Mouse (Mus musculus) left cerebral cortex, postnatal 36 days (tissue): ENCODE measurements around the gene S1pr5. TPM values are rescaled to one million over a fixed set of nuclear protein-coding genes. Genes with fewer than 3 reads are reported as not detected.
"Not testable (repeated sequence)": the region's sequence is repeated elsewhere in the genome, so short reads cannot be mapped to it uniquely, and the experiment has no call there.

Experiments
- DNase-seq, 2 experiments: peaks; one replicate each; pipeline ENCODE4 v3.0.0; 2021 to 2022; ENCODE audit warnings: low spot score in 2 of 2, mixed read lengths in 1 of 2
- intact Hi-C: fragments of 180-260 bp; cut with DNase I; formaldehyde crosslinking; loops from one replicate; pipeline ENCODE4 v1.15.1; 2025
- total RNA-seq, 2 experiments: library from RNA; stranded (reverse); gene quantifications; 2 replicates each; pipeline ENCODE4 v1.2.3; 2021

Gene S1pr5
- total RNA-seq, 2 experiments from 2014 or later: 6.6 to 14.2 TPM

DNA sequence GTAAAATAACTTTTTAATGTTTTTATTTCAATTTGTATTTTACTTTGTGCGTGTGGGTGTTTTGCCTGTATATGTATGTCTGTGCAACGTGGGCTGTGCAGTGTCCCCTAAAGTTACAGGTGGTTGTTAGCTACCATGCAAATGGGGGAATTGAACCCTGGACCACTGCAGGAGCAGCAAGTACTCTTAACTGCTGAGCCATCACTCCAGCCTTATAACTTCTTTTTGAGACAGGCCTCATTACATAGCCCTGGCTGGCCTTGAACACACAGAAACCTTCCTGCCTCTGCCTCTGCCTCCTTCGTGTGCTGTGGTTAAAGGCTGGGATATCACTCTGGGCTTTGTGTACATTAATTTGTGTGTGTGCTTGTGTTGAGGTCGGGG is 8.8 kb downstream of the S1pr5 start:
- intact Hi-C loops: loop anchor here (2.0 kb wide), 1 partner anchor 25 kb away; the partner anchor contains the start of gene Atg4d
- no peak for DNase-seq

DNA sequence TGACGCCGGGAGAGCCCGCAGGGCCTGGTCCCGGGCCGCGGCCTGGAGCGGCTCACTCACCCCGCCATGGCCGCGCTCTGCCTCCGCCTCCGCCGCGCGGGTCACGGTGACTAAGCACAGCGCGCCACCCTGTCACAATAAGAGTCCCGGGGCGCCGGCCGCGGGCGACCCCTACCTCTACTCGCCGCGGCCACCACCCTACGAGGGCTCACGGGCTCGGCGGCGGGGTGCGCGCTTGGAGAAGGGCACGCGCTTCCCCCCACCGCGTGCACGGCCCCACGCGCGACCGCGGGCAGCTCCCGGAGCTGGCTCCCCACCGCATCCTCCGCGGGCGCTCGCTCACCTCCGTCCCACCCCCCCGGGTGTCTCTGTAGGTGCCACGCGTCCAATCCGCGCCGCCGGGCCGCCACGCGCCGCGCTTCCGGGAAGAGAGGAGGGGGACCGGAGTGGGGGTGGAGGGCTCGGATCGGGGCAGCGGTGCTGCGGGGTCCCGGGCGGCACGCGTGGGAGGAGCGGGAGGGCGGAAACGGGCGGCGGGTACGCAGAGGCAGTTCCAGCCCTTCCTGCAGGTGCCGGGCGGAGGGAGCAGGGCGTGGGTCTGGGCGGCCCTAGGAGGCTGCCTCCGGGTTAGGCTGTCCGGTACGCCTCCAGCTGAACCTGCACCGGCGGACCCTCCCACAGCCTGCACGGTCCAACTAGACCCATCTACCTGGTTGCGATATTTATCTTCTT is 9.3 kb downstream of the S1pr5 start, which contains the start of gene Keap1:
Gene Keap1, minus strand, starts transcription at position 629 of the 732 bp plus-strand sequence.
- intact Hi-C loops: loop anchor here (2.0 kb wide), 1 partner anchor 26 kb away; the partner anchor contains the start of gene Atg4d
- peak; percentile 77 to 83 for DNase-seq

DNA sequence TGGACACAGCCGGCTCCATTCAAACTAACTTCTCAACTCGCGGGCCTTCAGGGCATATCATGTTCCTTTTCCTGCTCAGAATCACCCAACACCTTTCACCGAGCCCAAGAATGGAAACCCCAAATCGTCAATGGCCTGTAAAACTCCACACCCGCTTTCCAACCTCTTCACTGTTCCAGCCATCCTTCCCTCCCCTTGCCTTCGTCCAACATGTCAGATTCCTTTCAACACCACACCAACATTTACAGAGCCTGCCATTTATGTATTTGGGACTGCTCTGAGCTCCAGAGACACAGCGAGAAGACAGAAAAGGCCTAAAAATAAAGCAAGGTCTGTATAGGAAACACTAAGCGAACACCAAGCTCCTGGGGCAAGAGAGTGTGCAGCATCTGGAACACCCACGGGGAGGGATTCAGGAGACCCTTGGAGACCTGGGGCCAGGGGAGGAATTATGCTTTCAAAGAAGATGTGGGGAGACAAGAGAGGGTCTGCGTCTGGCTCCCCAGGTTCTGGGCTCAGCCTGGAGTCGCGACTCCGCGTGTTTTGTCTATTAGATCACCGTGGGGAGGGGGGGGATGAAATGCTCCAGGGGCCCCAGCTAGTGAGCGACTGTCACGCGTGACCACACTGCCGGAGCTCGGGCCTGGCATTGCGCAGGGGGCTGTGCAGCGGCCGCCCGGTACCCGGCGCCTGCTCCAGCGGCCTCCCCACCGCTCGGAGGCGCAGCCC is 10.1 kb downstream of the S1pr5 start:
- peak in 1 of 2 experiments; percentile 27 for DNase-seq
- intact Hi-C loops: loop anchor here (2.0 kb wide), 1 partner anchor 27 kb away; the partner anchor contains the start of gene Atg4d

DNA sequence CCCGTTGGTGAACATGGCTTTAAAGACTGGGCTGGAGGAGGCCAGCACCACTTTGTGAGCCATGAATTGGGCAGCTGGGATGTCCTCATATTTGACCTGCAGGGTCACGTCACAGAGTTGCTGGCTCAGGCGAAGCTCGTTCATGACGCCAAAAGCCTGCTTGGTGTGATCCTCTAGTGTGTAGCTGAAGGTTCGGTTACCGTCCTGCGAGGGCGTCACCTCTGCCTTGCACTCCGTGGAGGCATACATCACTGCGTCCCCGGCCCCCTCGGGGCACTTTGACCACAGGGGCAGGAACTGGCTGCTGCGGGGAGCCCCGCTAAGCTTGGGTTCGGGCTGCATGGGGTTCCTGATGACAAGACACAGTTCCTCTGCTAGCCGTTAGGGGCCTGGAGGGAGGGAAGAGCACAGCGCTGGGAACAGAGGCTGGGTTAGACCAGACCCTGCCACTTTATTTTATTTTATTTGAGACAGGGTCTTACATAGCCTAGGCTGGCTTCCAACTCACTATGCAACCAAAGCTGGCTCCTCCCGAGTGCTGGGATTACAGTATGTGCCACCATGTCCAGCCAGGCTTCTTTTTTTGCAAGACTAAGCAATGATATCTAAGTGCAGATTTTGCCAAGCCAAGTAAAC is 10.8 kb downstream of the S1pr5 start:
- intact Hi-C loops: loop anchor here (2.0 kb wide), 1 partner anchor 27 kb away; the partner anchor contains the start of gene Atg4d
- peak in 1 of 2 experiments; percentile 33 for DNase-seq

DNA sequence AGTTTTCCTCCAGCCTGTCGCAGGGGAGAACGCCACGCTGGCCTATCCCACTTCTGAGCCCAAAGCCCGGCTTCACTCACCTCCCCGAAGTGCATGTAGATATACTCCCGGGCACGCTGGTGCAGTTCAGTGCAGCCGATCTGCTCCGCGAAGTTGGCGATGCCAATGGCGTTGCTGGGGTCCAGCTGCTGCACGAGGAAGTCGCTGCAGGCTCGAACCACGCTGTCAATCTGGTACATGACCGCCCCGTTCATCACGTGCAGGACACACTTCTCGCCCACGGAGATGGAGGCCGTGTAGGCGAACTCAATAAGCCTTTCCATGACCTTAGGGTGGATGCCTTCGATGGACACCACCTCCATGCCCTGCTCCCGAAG is 11.3 kb downstream of the S1pr5 start:
- DNase-seq: no peak
- intact Hi-C loops: no loop called here

DNA sequence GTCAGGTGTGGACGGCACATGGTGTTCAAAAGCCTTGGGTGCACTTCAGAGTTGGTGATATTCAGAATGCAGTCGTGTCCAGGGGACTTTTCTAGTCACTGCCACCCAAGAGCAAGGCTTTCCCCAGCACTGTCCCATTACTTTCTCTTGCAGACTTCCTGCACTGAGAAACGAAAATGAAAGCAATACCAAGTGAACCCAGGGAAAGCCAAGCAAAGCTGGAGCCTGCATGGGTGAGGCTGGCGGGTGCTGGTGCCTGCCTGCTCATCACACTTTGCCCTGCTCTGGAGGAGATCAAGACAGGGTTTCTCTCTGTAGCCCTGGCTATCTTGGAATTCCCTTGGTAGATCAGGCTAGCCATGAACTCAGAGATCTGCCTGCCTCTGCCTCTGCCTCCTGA is 12.9 kb downstream of the S1pr5 start:
- no peak for DNase-seq
- intact Hi-C loops: no loop called here

DNA sequence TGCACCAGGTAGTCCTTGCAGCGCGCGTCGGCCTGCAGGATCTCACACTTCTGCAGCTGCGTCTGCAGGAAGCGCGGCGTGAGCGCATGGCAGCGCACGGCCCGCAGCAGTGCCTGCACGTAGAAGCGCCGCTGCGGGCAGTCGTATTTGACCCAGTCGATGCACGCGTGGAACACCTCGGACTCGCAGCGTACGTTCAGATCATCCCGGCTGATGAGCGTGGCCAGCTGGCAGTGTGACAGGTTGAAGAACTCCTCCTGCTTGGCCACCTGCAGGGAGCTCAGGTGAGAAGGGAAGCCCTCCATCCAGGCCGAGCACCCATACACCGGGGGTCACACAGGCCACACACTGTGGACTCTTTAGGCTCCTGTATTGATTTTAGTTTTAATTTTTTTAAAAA is 14.4 kb downstream of the S1pr5 start:
- intact Hi-C loops: no loop called here
- no peak for DNase-seq

DNA sequence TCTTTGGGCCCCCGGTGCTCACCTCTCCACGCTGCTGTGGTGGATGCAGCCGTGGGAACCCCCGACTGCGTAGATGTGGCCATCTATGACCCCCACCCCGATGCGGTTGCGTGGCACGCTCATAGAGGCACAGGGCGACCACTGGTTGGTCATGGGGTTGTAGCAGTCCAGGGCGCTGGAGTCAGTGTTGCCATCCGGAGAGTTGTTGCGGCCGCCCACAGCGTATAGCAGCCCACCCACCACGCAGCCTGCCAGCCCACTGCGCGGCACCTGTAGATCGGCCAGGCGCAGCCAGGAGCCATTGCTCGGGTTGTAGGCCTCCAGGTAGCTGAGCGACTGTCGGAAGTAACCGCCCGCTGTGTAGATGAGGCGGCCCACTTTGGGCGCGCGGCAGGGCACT is 14.9 kb downstream of the S1pr5 start:
- intact Hi-C loops: no loop called here
- no peak for DNase-seq

DNA sequence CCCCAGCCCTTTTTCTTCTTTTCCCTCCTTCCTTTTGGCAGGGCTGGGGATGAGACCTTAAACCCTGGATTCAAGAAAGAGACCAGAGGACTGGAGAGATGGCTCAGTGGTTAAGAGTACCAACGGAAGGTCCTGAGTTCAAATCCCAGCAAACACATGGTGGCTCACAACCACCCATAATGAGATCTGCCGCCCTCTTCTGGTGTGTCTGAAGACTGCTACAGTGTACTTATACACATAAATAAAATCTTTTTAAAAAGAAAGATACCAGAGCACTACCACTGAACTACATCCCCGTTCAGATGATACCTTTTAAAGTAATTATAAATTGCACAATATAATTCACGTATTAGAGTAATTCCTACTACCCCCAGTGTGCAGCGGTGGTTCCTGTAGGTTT is 15.4 kb downstream of the S1pr5 start:
- intact Hi-C loops: no loop called here
- DNase-seq: no peak

DNA sequence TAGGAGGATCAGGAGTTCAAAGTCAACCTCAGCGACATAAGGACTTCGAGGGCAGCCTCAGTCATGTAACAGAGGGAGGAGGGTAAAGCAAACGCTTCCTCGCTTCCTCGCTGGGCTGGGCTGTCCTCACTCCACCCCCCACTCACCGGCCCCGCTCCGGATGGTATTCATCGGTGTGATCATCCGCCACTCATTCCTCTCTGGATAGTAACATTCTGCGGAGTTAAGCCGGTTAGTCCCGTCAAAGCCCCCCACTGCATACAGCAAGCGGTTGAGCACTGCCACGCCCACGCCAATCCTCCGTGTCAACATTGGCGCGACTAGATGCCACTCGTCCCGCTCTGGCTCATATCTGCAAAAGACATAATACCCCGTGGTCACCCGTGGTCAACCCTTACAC is 16.7 kb downstream of the S1pr5 start:
- no peak for DNase-seq
- intact Hi-C loops: no loop called here

DNA sequence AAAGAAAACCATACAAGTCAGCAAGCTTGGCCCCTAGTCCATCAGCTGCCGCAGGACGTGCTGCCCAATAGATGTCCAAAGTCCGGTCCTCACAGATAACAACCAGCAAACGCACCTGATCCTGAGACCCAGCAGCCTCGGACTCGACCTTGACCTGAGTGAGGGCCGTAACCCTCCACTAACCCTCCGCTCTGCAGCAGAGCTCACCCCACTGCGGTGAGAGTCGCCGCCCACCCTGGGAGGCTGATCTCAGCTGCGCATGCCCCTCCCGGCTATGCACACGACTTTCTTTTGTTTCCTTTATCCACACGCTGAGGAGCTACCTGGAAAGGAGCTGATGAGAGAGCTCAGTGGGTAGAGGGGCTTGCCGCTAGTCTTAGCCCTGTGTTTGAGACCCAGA is 20.9 kb downstream of the S1pr5 start:
- intact Hi-C loops: no loop called here
- no peak for DNase-seq

DNA sequence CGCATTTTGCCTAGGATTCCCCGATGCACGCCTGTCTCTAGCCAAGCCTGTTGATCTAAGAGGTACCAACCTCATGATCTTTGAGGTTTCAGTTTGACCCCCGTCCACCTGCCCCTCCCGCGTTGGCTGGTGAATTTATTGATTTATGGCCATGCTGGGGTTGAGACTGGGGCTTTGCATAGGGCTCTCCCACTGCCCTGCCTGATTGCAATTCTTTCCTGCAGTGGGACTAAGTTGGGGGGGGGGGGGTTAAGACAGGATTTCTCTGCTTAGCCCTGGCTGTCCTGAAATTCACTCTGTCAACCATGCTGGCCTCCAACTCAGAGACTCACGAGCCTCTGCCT is 22.9 kb downstream of the S1pr5 start:
- intact Hi-C loops: no loop called here
- DNase-seq: no peak

DNA sequence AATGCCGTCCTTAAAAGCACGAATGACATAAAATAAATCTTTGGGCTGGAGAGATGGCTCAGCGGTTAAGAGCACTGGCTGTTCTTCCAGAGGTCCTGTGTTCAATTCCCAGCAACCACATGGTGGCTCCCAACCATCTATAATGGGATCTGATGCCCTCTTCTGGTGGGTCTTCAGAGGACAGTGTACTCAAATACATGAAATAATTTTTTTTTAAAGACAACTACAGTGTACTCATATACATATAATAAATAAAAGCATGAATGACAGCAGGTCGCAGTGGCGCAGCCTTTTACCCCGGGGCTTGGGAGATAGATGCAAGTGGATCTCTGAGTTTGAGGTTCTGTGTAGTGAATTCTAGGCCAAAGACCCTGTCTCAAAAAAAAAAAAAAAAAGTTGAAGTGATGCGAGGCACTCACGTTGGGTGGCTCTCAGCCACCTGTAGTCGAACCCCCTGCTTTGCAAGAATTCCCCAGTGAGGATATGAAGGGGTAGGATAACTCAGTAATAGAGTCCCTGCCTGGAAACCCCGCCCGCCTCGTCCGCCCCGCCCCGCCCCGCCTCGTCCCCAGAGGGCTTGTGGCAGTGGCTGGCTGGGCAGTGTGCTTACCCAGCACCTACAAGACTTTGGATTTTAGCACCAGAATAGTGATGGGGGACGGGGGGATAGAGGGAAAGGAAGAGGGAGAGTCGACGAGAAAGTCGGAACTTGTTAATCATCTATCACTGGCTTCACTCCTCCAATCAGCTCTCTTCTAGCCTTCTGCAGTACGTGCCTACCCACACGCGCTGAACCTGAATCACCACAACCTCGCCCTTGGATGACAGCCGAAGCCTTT is 23.4 kb downstream of the S1pr5 start:
- no peak for DNase-seq
- intact Hi-C loops: no loop called here

DNA sequence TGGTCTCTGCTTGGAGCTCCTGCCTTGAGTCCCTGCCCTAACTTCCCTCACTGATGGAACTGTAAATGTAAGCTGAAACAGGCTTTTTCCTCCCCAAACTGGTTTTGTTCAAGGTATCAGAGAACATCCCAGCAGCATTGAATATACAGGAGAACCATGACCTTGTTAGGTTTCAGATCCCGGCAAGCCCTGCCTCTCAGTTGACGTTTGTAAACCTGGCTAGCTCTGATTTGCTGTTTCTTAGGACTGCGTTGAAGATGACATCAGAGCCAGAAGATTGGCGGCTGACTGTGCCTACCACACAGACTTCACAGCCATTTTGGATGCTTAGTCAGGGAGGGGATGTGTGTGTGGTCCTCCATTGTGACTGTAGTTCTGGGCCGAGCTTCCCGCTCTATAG is 24.3 kb downstream of the S1pr5 start:
- intact Hi-C loops: no loop called here

DNA sequence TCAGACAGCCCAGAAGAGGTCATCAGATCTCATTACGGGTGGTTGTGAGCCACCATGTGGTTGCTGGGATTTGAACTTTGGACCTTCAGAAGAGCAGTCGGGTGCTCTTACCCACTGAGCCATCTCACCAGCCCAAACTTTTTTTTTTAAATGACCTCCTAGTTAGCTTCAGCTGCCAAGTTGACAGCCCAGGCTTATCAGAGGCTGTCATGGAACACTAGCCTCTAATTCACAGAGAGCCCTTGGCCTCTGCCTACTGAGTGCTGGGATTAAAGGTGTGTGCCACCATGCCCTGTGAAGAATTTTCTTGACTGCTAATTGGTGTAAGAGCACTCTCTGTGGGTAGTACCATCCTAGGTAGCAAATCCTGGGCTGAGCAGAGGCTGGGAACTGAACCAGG is 24.8 kb downstream of the S1pr5 start:
- intact Hi-C loops, DNase-seq: not testable (repeated sequence)

More for the DNA sequence above, 24.3 kb downstream of the S1pr5 start:
- no peak for DNase-seq

DNA sequence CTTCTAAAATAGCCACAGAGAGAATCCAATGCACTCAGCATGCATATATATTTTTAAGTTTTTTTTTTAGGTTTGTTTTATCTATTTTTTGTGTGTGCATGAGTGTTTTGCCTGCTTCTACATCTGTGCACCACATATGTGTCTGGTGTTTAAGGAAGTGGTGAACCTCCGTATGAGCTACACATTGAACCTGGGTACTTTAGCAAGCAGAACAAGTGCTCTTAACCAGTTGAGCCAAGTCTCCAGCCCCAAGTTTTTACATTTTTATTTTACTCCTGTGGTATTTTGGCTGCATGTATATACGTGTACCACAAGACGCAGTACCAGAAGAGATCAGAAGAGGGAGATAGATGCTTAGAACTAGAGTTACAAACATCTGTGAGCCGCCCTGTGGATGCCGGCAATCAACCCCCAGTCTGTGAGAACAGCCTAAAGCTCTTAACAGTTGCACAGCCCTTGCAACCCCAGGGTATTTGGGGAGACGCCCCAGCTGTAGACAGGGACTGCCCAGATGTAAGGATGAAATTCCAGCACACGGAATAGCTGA is 26.8 kb downstream of the S1pr5 start:
- intact Hi-C loops: no loop called here
- no peak for DNase-seq

DNA sequence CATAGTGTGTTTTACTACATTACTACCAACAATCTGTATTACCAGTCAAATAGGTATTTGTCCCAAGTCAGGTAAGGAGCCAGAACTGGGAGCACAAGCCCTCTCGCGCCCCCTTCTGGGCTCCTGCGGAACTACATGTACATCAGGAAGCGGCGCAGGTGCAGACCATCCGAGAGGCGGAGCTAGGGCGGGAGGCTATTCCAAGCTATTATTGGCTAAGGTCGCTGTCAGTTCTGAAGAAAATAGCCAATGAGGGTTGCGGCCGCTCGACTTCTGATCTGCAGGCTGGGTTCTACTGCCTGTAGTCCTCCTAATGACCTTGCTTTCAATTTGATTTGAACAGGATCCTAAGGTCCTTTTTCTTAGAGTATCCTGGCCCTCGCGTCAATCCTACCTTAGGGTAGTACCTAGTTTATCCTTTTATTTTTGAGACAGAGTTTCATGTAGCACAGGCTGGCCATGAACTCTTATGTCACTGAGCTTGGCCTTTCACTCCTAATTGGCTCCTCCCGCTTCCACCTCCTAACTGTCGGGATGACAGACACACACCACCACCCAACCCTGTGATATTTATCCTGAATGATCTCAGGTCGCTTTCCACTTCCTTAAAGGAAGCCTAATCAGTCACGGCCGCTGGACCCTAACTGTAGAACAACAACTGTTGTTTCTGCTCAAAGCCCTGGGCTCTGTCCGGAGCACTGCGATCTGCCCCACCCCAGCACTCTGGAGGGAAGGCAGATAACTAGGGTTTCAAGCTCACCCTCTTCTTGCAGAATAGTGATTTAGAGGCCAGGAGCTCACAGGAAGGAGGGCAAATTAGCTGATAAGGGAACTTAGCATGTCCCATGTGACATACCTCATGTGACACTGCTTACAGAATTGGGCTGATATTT is 27.5 kb downstream of the S1pr5 start:
- DNase-seq: peak; percentile 87 to 89
- intact Hi-C loops: no loop called here

DNA sequence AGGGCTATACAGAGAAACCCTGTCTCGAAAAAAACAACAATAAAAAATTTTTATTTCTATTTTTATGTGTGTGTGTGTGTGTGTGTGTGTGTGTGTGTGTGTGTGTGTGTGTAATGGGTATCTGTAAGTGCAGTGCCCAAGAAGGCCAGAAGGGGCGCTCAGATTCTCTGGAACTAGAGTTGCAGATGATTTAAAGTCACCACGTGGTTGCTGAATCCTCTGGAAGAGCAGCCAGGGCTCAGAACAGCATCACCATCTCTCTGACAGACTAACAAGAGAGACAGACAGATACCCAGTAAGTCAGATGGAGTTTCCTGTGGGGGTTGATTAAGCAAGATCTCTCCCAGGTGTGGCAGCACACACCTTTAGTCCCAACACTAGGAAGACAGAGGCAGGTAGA is 28.4 kb downstream of the S1pr5 start:
- DNase-seq: no peak
- intact Hi-C loops: loop anchor here (5.0 kb wide), 1 partner anchor 68 kb away; no protein-coding TSS in a partner anchor
